Mouse (Mus musculus) liver, embryonic 11.5 days (tissue): ENCODE measurements around the gene Rilp. TPM values are rescaled to one million over a fixed set of nuclear protein-coding genes. Genes with fewer than 3 reads are reported as not detected.

Source experiments
- ATAC-seq: fragments of 200-750 bp; cut with Nextera tagmentation; replicated peaks from 2 replicates; pipeline ENCODE4 v1.8.0; 2017; ENCODE audit warnings: moderate number of reproducible peaks, mild to moderate bottlenecking, moderate TSS enrichment, moderate library complexity; ENCODE audit not compliant: low FRiP score
- DNase-seq: peaks from one replicate; pipeline ENCODE4 v3.0.0-alpha.2; 2017; ENCODE audit warnings: low spot score
- H3K27ac ChIP-seq: fragments of 300-500 bp; sonication (generic); 2 replicates; pipeline ENCODE4 v1.5.1; 2014; ENCODE audit warnings: mild to moderate bottlenecking, low read depth, low read length, control low read depth
- H3K27me3 ChIP-seq: fragments of 300-500 bp; sonication (generic); replicated peaks from 2 replicates; pipeline ENCODE4 v1.6.1; 2014; ENCODE audit warnings: low read length, mixed read lengths; ENCODE audit not compliant: control insufficient read depth, insufficient read depth
- H3K36me3 ChIP-seq: fragments of 300-500 bp; sonication (generic); 2 replicates; pipeline ENCODE4 v1.6.1; 2014; ENCODE audit warnings: mild to moderate bottlenecking, low read length, moderate library complexity, mixed read lengths; ENCODE audit not compliant: control insufficient read depth, insufficient read depth
- H3K4me1 ChIP-seq: fragments of 300-500 bp; sonication (generic); replicated peaks from 2 replicates; pipeline ENCODE4 v1.6.1; 2014; ENCODE audit warnings: low read length, mixed read lengths; ENCODE audit not compliant: control insufficient read depth, insufficient read depth
- H3K4me2 ChIP-seq: fragments of 300-500 bp; sonication (generic); 2 replicates; pipeline ENCODE4 v1.6.1; 2014; ENCODE audit warnings: mild to moderate bottlenecking, control low read depth, moderate library complexity
- H3K4me3 ChIP-seq: fragments of 300-500 bp; sonication (generic); 2 replicates; pipeline ENCODE4 v1.5.1; 2014; ENCODE audit warnings: low read depth, low read length, control low read depth
- H3K9ac ChIP-seq: fragments of 300-500 bp; sonication (generic); 2 replicates; pipeline ENCODE4 v1.6.1; 2014; ENCODE audit warnings: low read depth, low read length, control low read depth
- H3K9me3 ChIP-seq: fragments of 300-500 bp; sonication (generic); 2 replicates; pipeline ENCODE4 v1.6.1; 2016; ENCODE audit warnings: low read length, inconsistent platforms, mixed read lengths; ENCODE audit not compliant: control insufficient read depth
- WGBS: fragments of 180-500 bp; shearing (Covaris S2); extraction: QIAGEN DNeasy Blood & Tissue Kit; methylation state at CpG from one replicate; pipeline ENCODE4 v1.1.7; 2014; 5-methylcytosine and 5-hydroxymethylcytosine counted together
- polyA plus RNA-seq: library from polyadenylated mRNA; unstranded; fragments of >200 nt; fragmentation: Nextera tagmentation; extraction: Ambion mirVana; gene quantifications from 2 replicates; pipeline ENCODE4 v1.2.1, GENCODE M21; 2014

The Rilp gene
- polyA plus RNA-seq, 1 experiment from 2014 or later: 1.2 TPM

DNA sequence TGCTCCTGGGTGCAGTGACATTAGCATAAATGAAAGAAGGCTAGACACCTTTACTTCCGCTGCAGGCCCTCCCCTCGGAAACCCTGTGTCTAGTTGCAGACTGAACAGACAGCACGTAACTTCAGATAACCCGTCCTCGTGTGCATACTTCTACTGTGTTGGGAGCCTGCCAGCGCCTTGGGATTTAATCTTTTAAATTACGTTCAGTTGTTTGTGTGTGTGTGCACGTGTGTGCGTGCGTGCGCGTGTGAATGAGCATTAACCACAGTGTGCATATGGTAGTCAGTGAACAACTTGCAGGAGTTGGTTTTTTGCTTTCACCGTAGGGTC lies 29.0 kb downstream of the Rilp start:
- WGBS: 79% methylated on average over 13 of the region's 13 CpGs
- no peak for ATAC-seq
- Histone ChIP-seq H3K9ac (no peak overlapping the region; the same call in 1 of the 2 replicates), H3K27ac (no peak overlapping the region), H3K4me3 (no peak overlapping the region), H3K9me3 (no peaks in the 10 kb centered on the region), H3K27me3 (no peaks in the 10 kb centered on the region), H3K36me3 (no peaks in the 10 kb centered on the region), H3K4me2 (no peak overlapping the region), H3K4me1 (peaks cover 34% of the 10 kb centered on the region)
- no peak for DNase-seq

DNA sequence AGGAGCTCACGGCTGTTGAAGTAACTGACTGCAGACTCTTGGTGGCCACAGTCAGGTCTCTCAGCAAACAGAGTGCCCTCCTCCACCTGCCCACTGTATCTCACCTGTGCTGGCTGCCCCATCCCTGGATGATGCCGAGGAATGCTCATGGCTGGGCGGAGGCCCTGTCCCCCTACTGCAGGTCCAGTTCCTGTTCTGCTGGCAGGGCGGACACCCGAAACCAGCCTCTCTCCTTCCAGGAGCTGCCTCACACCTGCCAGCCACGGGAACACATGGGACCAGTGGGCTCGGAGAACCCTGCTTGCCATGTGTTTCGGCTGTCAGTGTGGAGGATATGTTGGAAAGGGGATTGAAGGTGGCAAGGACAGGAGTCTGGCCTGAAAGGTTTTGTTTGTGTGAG lies 30.3 kb downstream of the Rilp start:
- Histone ChIP-seq H3K9ac (no peak overlapping the region), H3K9me3 (no peaks in the 10 kb centered on the region), H3K4me3 (no peak overlapping the region), H3K27ac (peak overlapping the region; percentile 71; the same call in 1 of the 2 replicates), H3K4me1 (peaks cover 24% of the 10 kb centered on the region), H3K4me2 (no peak overlapping the region), H3K27me3 (no peaks in the 10 kb centered on the region), H3K36me3 (no peaks in the 10 kb centered on the region)
- 83% methylated on average over 8 of the region's 8 CpGs for WGBS
- ATAC-seq (no peak), DNase-seq (no peak)

DNA sequence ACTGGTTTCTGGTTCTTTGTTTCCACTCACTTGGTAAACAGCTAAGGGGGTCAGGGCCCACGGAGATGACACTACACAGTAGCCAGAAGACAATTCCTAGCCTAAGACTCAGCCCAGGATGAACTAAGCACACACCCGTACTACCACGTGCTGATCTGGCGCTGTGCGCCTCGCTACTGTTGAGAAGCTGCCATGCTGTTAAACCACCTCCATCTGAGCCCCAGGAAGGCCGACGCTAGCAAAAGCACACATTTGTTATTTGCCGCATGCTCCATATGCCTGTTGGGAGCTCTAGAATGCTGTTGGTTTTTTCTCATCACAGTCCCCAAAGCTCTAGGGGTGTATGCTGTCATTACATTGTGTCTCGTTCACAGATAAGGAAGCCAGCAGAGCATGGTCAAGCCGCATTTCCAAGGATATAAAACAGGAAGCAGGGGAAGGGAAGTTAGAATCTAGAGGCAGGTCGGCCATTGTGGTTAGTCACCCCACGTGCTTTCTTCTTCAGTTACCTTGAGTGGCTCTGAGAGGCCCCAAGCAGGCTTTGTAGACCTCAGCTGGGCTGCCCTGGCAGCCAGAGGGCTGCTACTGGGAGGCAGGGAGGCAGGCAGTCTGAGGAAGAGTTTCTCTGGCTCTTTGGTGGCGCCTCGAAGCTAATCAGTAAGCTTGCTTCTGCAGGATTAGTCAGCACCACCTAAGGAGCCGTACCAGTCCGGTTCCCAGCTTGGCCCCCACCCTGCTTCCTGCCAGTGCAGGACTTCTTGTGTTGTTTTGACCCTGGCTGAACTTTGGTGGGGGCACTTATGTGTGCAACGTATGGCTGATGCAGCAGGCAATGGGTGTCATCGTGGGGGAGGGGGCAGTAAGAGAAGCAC lies 31.1 kb downstream of the Rilp start:
- DNase-seq: no peak
- Histone ChIP-seq H3K27ac (peak overlapping the region; percentile 71), H3K27me3 (no peaks in the 10 kb centered on the region)

DNA sequence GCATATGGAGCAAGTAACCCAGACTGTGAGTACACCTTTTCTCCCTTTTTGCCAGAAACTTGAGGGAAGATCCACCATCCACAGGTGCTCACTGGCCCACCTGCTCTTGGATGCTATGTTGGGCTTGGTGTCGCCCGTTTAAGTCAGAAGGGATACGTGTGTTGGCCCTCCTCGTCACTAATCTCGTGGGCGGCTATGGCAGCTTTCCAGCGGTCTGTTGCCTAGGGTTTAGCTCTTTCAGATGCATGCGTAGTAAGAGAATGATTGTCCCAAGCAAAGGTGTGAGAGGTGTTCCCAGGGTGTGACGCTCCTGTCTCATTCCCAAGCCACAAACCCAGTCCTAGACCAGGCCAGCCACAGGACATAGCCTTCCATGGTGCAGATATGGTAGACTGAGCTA lies 34.8 kb downstream of the Rilp start:
- Histone ChIP-seq H3K27me3 (no peaks in the 10 kb centered on the region), H3K27ac (no peak overlapping the region), H3K9ac (no peak overlapping the region), H3K4me2 (no peak overlapping the region), H3K9me3 (no peaks in the 10 kb centered on the region), H3K4me1 (peaks cover 16% of the 10 kb centered on the region), H3K4me3 (no peak overlapping the region), H3K36me3 (no peaks in the 10 kb centered on the region)
- ATAC-seq (no peak), DNase-seq (no peak)
- 87% methylated on average over 9 of the region's 9 CpGs for WGBS

More for the DNA sequence above, 31.1 kb downstream of the Rilp start:
- no peak overlapping the region for H3K9ac ChIP-seq
- H3K4me3 ChIP-seq: no peak overlapping the region
- H3K36me3 ChIP-seq: no peaks in the 10 kb centered on the region
- H3K4me2 ChIP-seq: peak overlapping the region; percentile 28
- no peaks in the 10 kb centered on the region for H3K9me3 ChIP-seq
- peaks cover 20% of the 10 kb centered on the region for H3K4me1 ChIP-seq
- 0 out of 2 replicates have a peak, but pooled peaks have one; percentile 22 for ATAC-seq
- 52% methylated on average over 19 of the region's 19 CpGs for WGBS

DNA sequence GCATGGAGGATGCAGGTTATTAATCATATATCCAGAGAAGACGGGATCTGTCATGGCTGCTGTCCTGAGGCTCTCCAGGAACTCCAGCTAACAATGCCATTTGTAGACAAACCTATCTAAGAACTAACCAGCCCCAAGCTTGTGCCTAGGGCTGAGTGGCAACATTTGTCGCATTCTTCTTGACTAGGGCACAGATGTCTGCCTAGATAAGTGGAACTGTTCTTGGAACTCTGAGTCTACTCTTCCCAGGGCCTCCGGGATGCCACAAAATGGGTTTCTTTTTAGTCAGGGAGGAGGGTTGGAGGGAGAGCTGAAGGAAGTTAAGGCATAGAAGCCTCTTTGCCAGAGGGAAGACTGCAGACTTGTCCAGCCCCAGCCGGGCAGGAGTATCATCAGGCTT lies 36.2 kb downstream of the Rilp start:
- WGBS: 60% methylated on average over 4 of the region's 4 CpGs
- H3K4me3 ChIP-seq: no peak overlapping the region

DNA sequence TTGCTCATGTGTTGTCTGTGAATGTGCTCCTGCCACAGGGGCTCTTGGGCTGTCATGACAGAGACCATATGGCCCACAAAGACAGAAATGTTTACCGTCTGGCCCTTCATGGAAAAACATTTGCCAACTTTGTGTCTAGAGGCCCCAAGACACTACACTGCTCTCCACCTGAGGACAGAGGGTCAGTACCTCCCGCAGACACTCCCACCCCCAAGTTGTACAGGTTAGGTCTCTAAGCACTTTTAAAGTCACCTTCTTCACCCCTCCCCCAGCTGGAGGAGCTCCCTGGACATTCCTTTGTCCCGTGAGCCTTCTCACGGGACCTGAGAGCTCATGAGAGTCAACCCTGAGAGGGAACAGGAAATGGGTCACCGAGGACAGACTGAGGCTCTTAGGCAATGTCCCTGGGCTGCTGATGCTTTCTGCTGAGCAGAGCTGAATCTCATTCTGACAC lies 39.8 kb downstream of the Rilp start:
- H3K4me1 ChIP-seq: peaks cover 12% of the 10 kb centered on the region
- H3K4me2 ChIP-seq: no peak overlapping the region
- no peak for DNase-seq
- WGBS: 47% methylated on average over 5 of the region's 5 CpGs
- H3K36me3 ChIP-seq: no peaks in the 10 kb centered on the region
- H3K4me3 ChIP-seq: no peak overlapping the region
- no peaks in the 10 kb centered on the region for H3K27me3 ChIP-seq
- H3K9ac ChIP-seq: no peak overlapping the region
- H3K9me3 ChIP-seq: no peaks in the 10 kb centered on the region
- peak; percentile 23; the same call in 1 of the 2 replicates for ATAC-seq
- H3K27ac ChIP-seq: no peak overlapping the region

More for the DNA sequence above, 36.2 kb downstream of the Rilp start:
- Histone ChIP-seq H3K4me2 (peak overlapping the region; percentile 40), H3K9ac (no peak overlapping the region), H3K27ac (no peak overlapping the region), H3K27me3 (no peaks in the 10 kb centered on the region), H3K36me3 (no peaks in the 10 kb centered on the region), H3K9me3 (no peaks in the 10 kb centered on the region), H3K4me1 (peaks cover 15% of the 10 kb centered on the region)
- DNase-seq (no peak), ATAC-seq (peak; percentile 71)

DNA sequence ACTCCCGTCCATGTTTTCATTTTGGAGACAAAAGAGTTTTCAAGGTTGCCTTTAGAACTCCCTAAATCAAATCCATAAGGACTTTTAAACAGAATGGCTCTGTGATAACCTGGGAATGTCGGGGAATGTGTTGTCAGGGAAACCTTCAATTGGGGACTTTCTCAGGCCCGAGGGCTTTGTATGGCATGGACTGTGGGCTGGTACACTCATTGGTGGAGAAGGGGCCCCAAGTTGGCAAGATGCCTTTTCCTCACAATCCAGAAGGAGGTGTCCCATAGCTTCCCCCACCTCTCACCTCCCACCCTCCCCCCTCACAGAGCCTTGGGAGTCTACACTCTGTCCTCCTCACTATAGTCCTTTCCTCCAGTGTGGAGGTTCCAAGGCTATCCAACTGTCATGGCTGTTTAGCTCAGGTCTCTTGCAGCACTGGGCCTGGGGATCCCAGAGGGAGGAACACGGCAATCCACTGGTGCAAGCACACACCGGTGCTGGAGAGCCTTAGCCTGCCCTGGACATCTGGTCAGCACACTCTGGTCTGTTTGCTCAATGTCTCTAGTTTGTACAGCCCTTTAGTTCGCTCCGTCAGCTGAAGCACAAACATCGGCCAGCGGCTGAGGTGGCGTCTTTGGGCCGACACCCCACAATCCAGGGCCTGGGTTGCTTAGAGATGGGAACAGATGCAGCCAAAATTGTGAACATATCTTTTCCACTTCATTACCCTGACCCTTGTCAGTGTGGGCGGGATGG lies 40.5 kb downstream of the Rilp start:
- Histone ChIP-seq H3K27ac (no peak overlapping the region), H3K27me3 (no peaks in the 10 kb centered on the region), H3K9me3 (no peaks in the 10 kb centered on the region), H3K4me2 (no peak overlapping the region), H3K4me1 (peaks cover 12% of the 10 kb centered on the region), H3K36me3 (no peaks in the 10 kb centered on the region), H3K4me3 (no peak overlapping the region), H3K9ac (no peak overlapping the region)
- WGBS: 77% methylated on average over 12 of the region's 12 CpGs
- no peak for DNase-seq
- no peak for ATAC-seq

DNA sequence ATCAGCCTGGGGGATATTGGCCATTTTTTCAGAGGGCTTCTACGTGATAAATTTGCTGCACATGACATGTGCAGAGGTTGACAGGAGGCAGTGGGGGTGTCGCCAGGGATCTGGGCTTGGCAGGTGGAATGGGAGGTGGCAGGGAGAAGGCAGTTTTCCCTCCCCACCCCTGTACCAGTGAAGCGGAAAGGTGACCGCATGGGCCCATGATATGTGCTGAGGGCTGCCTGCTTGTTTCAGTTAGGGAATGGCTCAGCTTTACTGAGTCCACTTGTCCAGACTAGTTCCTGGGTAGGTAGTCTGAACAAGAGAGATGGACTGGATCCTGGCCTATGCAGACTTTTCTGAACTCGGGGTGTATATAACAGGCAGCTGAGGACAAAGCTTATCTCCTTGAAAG lies 41.4 kb downstream of the Rilp start:
- Histone ChIP-seq H3K36me3 (no peaks in the 10 kb centered on the region), H3K4me1 (peaks cover 5% of the 10 kb centered on the region), H3K9ac (no peak overlapping the region), H3K27me3 (no peaks in the 10 kb centered on the region), H3K27ac (no peak overlapping the region), H3K4me2 (no peak overlapping the region), H3K9me3 (no peaks in the 10 kb centered on the region), H3K4me3 (no peak overlapping the region)
- no peak for DNase-seq
- ATAC-seq: no peak
- WGBS: 83% methylated on average over 5 of the region's 5 CpGs
